Mouse (Mus musculus): ENCODE results near the gene 4931428F04Rik. TPM values are rescaled to one million over a fixed set of nuclear protein-coding genes. Genes with fewer than 3 reads are reported as not detected.
A peak's percentile ranks its signal among the peaks of the same experiment; 100 is the strongest.
"Not testable (repeated sequence)": the region's sequence is repeated elsewhere in the genome, so short reads cannot be mapped to it uniquely, and the experiment has no call there.

4931428F04Rik gene
- polyA plus RNA-seq, 1 experiment from 2014 or later: 1.5 TPM

GRCm38 (mm10) chr8:105303396-105303795 lies 13.7 kb upstream of the 4931428F04Rik start:
- no peak overlapping the region for H3K4me3 ChIP-seq (ENCODE audit: inconsistent target)
- H3K27ac ChIP-seq: peak overlapping the region; percentile 45; the same call in 1 of the 2 replicates
- 75% methylated on average over 8 of the region's 8 CpGs for WGBS (ENCODE audit: missing documents)
- peaks cover 31% of the 10 kb centered on the region for H3K79me2 ChIP-seq (ENCODE audit: inconsistent target)
- H3K36me3 ChIP-seq (ENCODE audit: inconsistent target): peaks cover 38% of the 10 kb centered on the region; the same call in 1 of the 2 replicates

- H3K36me3 ChIP-seq (ENCODE audit: inconsistent target): peaks cover 26% of the 10 kb centered on the region; the same call in 1 of the 2 replicates
- no peak overlapping the region for H3K27ac ChIP-seq
- WGBS (ENCODE audit: missing documents): 99% methylated on average over 8 of the region's 8 CpGs
- H3K4me3 ChIP-seq (ENCODE audit: inconsistent target): no peak overlapping the region
- H3K79me2 ChIP-seq (ENCODE audit: inconsistent target): peaks cover 38% of the 10 kb centered on the region
Observed at GRCm38 (mm10) chr8:105299962-105300361, 10.3 kb upstream of the 4931428F04Rik start.

DNA sequence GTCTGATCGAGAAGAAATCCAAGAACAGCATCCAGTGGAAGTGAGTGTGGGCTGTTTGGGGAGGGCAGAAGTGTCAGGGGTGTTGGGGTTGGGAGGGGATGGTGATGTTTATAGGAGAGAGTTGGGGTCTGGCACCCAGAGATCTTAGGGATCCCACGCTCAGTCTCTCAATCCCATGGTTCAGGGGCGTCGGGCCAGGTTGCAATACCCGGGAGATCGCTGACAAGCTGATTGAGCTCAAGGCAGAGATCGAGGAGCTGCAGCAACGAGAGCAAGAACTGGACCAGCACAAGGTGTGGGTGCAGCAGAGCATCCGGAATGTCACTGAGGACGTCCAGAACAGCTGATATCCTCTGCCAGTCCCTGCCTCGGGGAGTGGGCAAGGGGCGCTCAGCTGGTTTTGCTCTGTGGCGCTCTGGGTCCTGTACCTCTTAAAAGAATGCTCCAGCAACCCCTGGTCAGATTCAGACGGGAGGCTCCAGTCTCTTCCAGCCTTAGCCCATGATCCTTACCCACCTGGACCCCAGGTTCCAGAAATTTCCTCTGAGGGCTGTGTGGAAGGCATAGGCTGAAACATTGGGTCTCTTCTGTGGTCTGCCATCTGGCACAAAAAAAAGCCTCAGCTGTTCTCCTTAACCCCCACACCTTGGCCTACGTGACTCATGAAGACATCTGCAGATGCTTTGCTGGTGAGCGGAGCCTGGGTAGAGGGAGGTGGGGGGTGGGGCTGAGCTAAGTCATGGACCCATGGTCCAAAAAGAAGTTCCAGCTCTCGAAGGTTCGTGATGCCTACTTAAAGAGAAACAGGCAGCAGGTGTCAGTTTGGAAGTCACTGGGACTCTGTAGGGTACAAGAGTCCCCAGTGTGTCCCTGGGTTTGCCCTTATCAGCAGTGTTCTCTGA lies 8.9 kb upstream of the 4931428F04Rik start:
- Histone ChIP-seq H3K27ac (peak overlapping the region; percentile 37), H3K36me3 (ENCODE audit: inconsistent target) (peaks cover 26% of the 10 kb centered on the region; the same call in 1 of the 2 replicates)

GRCm38 (mm10) chr8:105297511-105298192 lies 8.0 kb upstream of the 4931428F04Rik start, which contains the start of gene E2f4:
E2f4 (plus strand) TSS chr8:105297663.
- under 1% methylated on average over 57 of the region's 58 CpGs for WGBS (ENCODE audit: missing documents)
- Histone ChIP-seq H3K36me3 (ENCODE audit: inconsistent target) (peaks cover 26% of the 10 kb centered on the region; the same call in 1 of the 2 replicates), H3K4me3 (ENCODE audit: inconsistent target) (peak within 1 kb of the TSS; percentile 92), H3K79me2 (ENCODE audit: inconsistent target) (peaks cover 38% of the 10 kb centered on the region), H3K27ac (peak within 1 kb of the TSS; percentile 46)

More for the DNA sequence above, 8.9 kb upstream of the 4931428F04Rik start:
- Histone ChIP-seq H3K79me2 (ENCODE audit: inconsistent target) (peaks cover 38% of the 10 kb centered on the region), H3K4me3 (ENCODE audit: inconsistent target) (peak overlapping the region; percentile 92)
- 62% methylated on average over 18 of the region's 18 CpGs for WGBS (ENCODE audit: missing documents)

DNA sequence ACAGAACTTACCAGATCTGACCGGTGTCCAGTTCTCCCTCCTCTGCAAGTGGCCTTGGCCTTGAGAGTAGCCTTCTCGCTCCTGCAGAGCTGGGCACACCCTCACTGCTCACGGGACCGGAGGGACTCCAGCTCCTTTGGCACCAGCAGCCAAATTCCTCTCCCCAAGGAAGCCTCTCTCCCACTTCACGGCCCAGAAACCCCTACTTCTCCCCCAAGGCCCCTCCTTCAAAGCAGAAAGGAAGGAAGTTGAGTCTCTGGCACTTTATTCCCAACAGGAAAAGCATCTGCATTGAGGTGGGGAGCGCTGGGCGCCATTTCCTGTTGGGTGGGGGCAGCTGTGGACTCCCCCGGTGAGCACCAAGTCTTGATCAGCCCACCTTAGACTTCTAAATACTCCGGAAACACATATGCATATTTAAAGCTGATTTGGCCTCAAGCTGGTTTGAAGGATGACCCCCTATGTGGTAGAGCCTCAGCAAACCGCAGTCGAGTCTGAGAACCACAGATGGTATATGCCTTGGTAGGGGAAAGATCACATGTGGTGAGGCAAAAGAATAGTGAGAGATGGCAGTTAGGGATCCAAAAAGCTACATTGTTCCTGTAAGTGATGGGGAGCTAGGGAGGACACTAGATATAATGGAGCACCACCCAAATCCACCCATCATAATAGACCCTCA lies 6.4 kb upstream of the 4931428F04Rik start, which contains the start of gene Exoc3l:
TSS of gene Exoc3l (minus strand) at position 207 of the 679 bp plus-strand sequence.
- Histone ChIP-seq H3K79me2 (ENCODE audit: inconsistent target) (peaks cover 33% of the 10 kb centered on the region), H3K27ac (peak within 1 kb of the TSS; percentile 46; the same call in 1 of the 2 replicates), H3K36me3 (ENCODE audit: inconsistent target) (peaks cover 13% of the 10 kb centered on the region; the same call in 1 of the 2 replicates), H3K4me3 (ENCODE audit: inconsistent target) (peak within 1 kb of the TSS; percentile 92; the same call in 1 of the 2 replicates)
- 14% methylated on average over 11 of the region's 11 CpGs for WGBS (ENCODE audit: missing documents)

DNA sequence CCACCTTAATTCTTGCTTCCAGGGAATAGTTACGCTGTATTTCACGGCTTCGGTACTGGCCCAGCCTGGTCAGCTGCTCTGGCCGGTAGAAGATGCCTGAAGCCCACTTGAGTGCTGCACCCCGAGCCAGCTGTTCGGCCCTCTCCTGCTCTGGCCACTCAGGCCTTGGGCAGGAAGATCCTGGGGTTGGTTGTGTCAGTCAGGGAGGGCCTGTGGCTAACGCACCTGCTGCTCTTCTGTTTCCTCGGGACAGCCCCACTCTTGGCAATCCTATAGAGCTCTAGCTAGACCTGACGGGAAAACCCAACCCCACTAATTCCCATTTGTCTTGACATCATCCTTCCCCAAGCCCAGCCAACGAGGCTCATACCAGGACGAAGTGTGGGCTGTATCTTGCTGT lies 5.6 kb upstream of the 4931428F04Rik start:
- 69% methylated on average over 9 of the region's 11 CpGs for WGBS (ENCODE audit: missing documents)
- H3K36me3 ChIP-seq (ENCODE audit: inconsistent target): peaks cover 6% of the 10 kb centered on the region; the same call in 1 of the 2 replicates
- no peak overlapping the region for H3K4me3 ChIP-seq (ENCODE audit: inconsistent target)
- peaks cover 26% of the 10 kb centered on the region for H3K79me2 ChIP-seq (ENCODE audit: inconsistent target)
- H3K27ac ChIP-seq: no peak overlapping the region

DNA sequence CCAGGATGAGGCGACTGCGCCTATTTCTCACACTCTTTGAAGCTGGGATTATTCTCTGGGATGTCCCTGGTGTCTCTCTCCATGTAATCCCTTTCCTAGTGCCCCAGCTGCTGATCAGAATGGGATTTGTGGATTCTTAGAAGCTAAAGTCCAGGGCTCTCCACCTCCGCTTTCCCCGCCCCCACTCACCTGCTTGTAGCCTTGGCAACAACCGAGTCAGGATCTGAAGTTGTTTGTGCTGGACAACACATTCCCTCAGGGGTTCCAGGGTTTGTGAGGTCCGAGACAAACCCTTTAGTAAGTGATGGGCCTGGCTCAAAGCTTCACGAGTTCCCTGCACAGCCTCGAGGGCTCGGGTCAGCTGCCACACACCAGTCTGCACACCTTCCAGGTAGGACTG lies 5.1 kb upstream of the 4931428F04Rik start:
- no peak overlapping the region for H3K4me3 ChIP-seq (ENCODE audit: inconsistent target)
- peaks cover 22% of the 10 kb centered on the region for H3K79me2 ChIP-seq (ENCODE audit: inconsistent target)
- 91% methylated on average over 9 of the region's 9 CpGs for WGBS (ENCODE audit: missing documents)
- H3K27ac ChIP-seq: no peak overlapping the region
- H3K36me3 ChIP-seq (ENCODE audit: inconsistent target): peaks cover 1% of the 10 kb centered on the region; the same call in 1 of the 2 replicates

DNA sequence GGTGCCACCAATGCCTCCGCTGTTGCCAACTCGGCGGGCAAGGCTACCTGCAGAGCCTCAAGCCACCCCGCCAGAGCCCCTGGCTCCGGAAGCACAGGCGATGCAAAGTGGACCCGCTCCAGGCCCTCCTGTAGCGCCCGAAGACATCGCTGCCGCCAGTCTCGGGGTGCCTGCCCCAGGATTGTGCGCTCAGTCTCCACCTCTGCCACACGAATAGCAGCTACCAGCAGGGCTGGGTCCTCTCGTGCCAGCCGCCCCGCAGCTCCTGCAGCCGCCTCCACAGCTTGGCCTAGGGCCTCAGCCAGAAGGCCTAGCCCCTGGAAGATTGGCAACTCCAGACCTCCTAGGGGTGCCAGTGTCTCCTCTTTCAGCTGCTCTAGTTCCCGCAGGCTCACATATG lies 3.7 kb upstream of the 4931428F04Rik start:
- no peaks in the 10 kb centered on the region for H3K36me3 ChIP-seq (ENCODE audit: inconsistent target)
- WGBS (ENCODE audit: missing documents): 96% methylated on average over 15 of the region's 19 CpGs

GRCm38 (mm10) chr8:105292471-105292870 lies 2.8 kb upstream of the 4931428F04Rik start:
- 92% methylated on average over 6 of the region's 7 CpGs for WGBS (ENCODE audit: missing documents)
- H3K4me3 ChIP-seq (ENCODE audit: inconsistent target): no peak overlapping the region

More for the DNA sequence above, 3.7 kb upstream of the 4931428F04Rik start:
- H3K4me3 ChIP-seq (ENCODE audit: inconsistent target): no peak overlapping the region
- peaks cover 8% of the 10 kb centered on the region for H3K79me2 ChIP-seq (ENCODE audit: inconsistent target)
- H3K27ac ChIP-seq: no peak overlapping the region

GRCm38 (mm10) chr8:105291802-105292201 lies 2.1 kb upstream of the 4931428F04Rik start:
- not testable (repeated sequence) for H3K79me2 ChIP-seq (ENCODE audit: inconsistent target); H3K36me3 ChIP-seq (ENCODE audit: inconsistent target); H3K4me3 ChIP-seq (ENCODE audit: inconsistent target); H3K27ac ChIP-seq
- whole genome bisulfite sequencing (ENCODE audit: missing documents): 83% methylated on average over 3 of the region's 3 CpGs

More at GRCm38 (mm10) chr8:105292471-105292870, 2.8 kb upstream of the 4931428F04Rik start:
- Histone ChIP-seq H3K27ac (no peak overlapping the region), H3K36me3 (ENCODE audit: inconsistent target) (no peaks in the 10 kb centered on the region), H3K79me2 (ENCODE audit: inconsistent target) (no peaks in the 10 kb centered on the region)

- not testable (repeated sequence) for H3K27ac ChIP-seq; H3K79me2 ChIP-seq (ENCODE audit: inconsistent target); H3K4me3 ChIP-seq (ENCODE audit: inconsistent target); H3K36me3 ChIP-seq (ENCODE audit: inconsistent target)
- 84% methylated on average over 8 of the region's 8 CpGs for WGBS (ENCODE audit: missing documents)
Observed at GRCm38 (mm10) chr8:105291364-105291763, 1.7 kb upstream of the 4931428F04Rik start.

DNA sequence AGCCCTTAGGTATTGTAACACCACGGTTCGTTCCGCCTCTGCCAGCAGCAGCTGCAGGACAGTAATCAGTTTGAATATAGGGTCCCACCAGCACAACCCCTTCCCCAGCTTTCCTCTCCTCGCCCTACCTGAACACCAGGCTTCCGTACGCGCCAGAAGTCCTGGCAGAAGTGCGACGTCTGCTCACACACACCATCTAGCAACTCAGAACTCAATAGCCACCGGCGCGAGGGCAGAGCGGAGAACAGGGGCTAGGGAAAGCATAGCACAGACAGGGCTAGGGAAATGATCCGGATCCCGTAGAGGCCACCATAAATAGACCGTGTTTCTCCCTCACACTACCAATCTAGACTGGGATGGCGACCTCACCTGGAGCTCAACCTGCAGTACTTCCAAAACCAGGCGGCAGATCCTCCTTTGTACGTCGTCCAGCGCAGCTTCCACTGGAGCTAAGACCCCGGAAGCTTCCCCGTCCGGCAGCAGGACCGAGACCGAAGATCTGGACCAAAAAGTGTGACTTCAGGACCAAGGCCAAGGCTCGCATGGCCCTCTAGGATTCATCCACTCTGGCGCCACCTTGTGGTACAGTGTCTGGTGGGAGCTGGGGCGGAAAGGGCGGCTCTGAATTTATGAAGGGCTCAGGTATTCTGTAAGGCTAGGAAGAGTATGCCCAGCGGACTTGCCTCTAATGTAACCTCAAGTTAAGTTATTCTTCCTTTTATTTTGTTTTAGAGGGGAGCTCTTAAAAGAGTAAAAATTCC lies 1.1 kb upstream of the 4931428F04Rik start:
- H3K4me3 ChIP-seq (ENCODE audit: inconsistent target): no peak overlapping the region
- no peaks in the 10 kb centered on the region for H3K79me2 ChIP-seq (ENCODE audit: inconsistent target)
- H3K36me3 ChIP-seq (ENCODE audit: inconsistent target): no peaks in the 10 kb centered on the region
- H3K27ac ChIP-seq: no peak overlapping the region
- 33% methylated on average over 31 of the region's 31 CpGs for WGBS (ENCODE audit: missing documents)

DNA sequence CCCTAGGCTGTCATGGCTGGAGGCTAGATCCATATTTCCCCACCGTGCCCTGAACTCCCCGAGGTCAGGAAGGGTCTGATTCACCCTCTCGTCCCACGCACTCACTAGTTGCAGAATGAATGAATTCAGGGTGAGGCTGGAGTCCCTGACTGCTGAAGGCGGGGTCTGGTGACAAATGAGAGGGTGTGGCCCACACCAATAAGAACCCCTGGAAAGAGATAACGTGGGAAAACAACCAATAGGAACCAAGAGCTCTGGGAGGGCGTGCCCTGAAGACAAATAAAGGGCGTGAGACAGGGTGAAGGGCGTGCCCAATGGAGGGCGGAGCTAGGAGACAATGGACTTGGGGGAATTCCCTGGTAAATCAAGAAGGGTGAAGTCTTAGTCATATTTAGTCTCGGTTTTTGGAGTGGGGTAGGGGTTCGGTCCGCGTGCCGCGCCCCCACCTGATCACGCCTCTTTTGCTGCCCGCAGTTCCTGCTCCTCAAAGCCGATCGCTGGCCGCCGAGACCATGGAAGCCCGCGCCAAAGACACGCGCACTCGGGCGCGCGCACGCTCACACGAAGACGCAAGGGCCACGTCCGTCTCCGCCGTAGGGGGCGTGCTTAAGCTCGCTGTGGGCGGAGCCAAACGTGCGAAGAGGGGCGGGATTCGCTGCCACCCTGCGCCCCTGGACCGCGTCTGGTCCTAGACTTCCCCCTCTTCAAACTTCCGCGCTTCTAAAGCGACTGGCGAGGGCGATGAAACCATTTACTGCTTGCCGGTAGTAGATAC lies 519 bp downstream of the 4931428F04Rik start:
- Histone ChIP-seq H3K27ac (peak overlapping the region; percentile 32; the same call in 1 of the 2 replicates), H3K79me2 (ENCODE audit: inconsistent target) (no peaks in the 10 kb centered on the region), H3K36me3 (ENCODE audit: inconsistent target) (no peaks in the 10 kb centered on the region), H3K4me3 (ENCODE audit: inconsistent target) (peak overlapping the region; percentile 43)
- under 1% methylated on average over 53 of the region's 53 CpGs for WGBS (ENCODE audit: missing documents)
